Mouse (Mus musculus) lung, embryonic 16.5 days (tissue): ENCODE measurements around the gene Pdia5. TPM values are rescaled to one million over a fixed set of nuclear protein-coding genes. Genes with fewer than 3 reads are reported as not detected.

Experiments
- ATAC-seq: fragments of 200-750 bp; cut with Nextera tagmentation; 2 replicates; pipeline ENCODE4 v1.8.0; 2017; ENCODE audit warnings: low read depth, mild to moderate bottlenecking, moderate library complexity
- H3K27ac ChIP-seq: fragments of 300-500 bp; sonication (generic); 2 replicates; pipeline ENCODE4 v1.5.1; 2014; ENCODE audit warnings: mild to moderate bottlenecking, control low read depth, low read length
- H3K27me3 ChIP-seq: fragments of 300-500 bp; sonication (generic); 2 replicates; pipeline ENCODE4 v1.6.1; 2014; ENCODE audit warnings: low read depth, low read length, mixed read lengths; ENCODE audit not compliant: control insufficient read depth, insufficient read depth
- H3K36me3 ChIP-seq: fragments of 300-500 bp; sonication (generic); 2 replicates; pipeline ENCODE4 v1.6.1; 2014; ENCODE audit warnings: low read length; ENCODE audit not compliant: control insufficient read depth, insufficient read depth
- H3K4me1 ChIP-seq: fragments of 300-500 bp; sonication (generic); replicated peaks from 2 replicates; pipeline ENCODE4 v1.6.1; 2014; ENCODE audit warnings: low read length, mixed read lengths; ENCODE audit not compliant: control insufficient read depth, insufficient read depth
- H3K4me2 ChIP-seq: fragments of 300-500 bp; sonication (generic); 2 replicates; pipeline ENCODE4 v1.6.1; 2014; ENCODE audit warnings: low read depth, low read length, control low read depth
- H3K4me3 ChIP-seq: fragments of 300-500 bp; sonication (generic); 2 replicates; pipeline ENCODE4 v1.5.1; 2014; ENCODE audit warnings: mild to moderate bottlenecking, low read length, control low read depth
- H3K9ac ChIP-seq: fragments of 300-500 bp; sonication (generic); 2 replicates; pipeline ENCODE4 v1.6.1; 2014; ENCODE audit warnings: low read length, control low read depth
- H3K9me3 ChIP-seq: fragments of 300-500 bp; sonication (generic); 2 replicates; pipeline ENCODE4 v1.6.1; 2016; ENCODE audit warnings: low read length; ENCODE audit not compliant: control insufficient read depth
- WGBS: fragments of 180-500 bp; shearing (Covaris S2); extraction: QIAGEN DNeasy Blood & Tissue Kit; methylation state at CpG from one replicate; pipeline ENCODE4 v1.1.7; 2014; 5-methylcytosine and 5-hydroxymethylcytosine counted together
- polyA plus RNA-seq: library from polyadenylated mRNA; unstranded; fragments of >200 nt; fragmentation: Nextera tagmentation; extraction: Ambion mirVana; gene quantifications from 2 replicates; pipeline ENCODE4 v1.2.1, GENCODE M21; 2015

Pdia5 gene
- polyA plus RNA-seq, 1 experiment from 2014 or later = 40.3 TPM

GRCm38 (mm10) chr16:35509331-35510070, 18.8 kb upstream of the Pdia5 start:
- Histone ChIP-seq H3K4me2 (no peak overlapping the region), H3K9ac (no peak overlapping the region), H3K4me1 (no peaks in the 10 kb centered on the region), H3K27ac (no peak overlapping the region), H3K36me3 (no peaks in the 10 kb centered on the region), H3K9me3 (no peaks in the 10 kb centered on the region), H3K4me3 (no peak overlapping the region), H3K27me3 (no peaks in the 10 kb centered on the region)
- no peak for ATAC-seq
- WGBS = 51% methylated on average over 11 of the region's 11 CpGs

GRCm38 (mm10) chr16:35508581-35508980, 17.9 kb upstream of the Pdia5 start:
- no peaks in the 10 kb centered on the region for H3K4me1 ChIP-seq
- no peak overlapping the region for H3K9ac ChIP-seq
- H3K27me3 ChIP-seq = no peaks in the 10 kb centered on the region
- no peak for ATAC-seq
- no peak overlapping the region for H3K4me2 ChIP-seq
- no peak overlapping the region for H3K4me3 ChIP-seq
- H3K9me3 ChIP-seq = no peaks in the 10 kb centered on the region
- H3K27ac ChIP-seq = no peak overlapping the region
- no peaks in the 10 kb centered on the region for H3K36me3 ChIP-seq
- 68% methylated on average over 6 of the region's 6 CpGs for WGBS

GRCm38 (mm10) chr16:35505786-35506185, 15.1 kb upstream of the Pdia5 start:
- Histone ChIP-seq H3K9ac (no peak overlapping the region), H3K27ac (no peak overlapping the region), H3K4me1 (no peaks in the 10 kb centered on the region), H3K36me3 (no peaks in the 10 kb centered on the region), H3K4me2 (no peak overlapping the region), H3K27me3 (no peaks in the 10 kb centered on the region), H3K9me3 (no peaks in the 10 kb centered on the region), H3K4me3 (no peak overlapping the region)
- no peak for ATAC-seq
- 70% methylated on average over 4 of the region's 4 CpGs for WGBS

- 82% methylated on average over 8 of the region's 8 CpGs for WGBS
- H3K9me3 ChIP-seq = peaks cover 4% of the 10 kb centered on the region; the same call in 1 of the 2 replicates
- no peak overlapping the region for H3K9ac ChIP-seq
- no peak overlapping the region for H3K4me2 ChIP-seq
- no peak overlapping the region for H3K4me3 ChIP-seq
- no peaks in the 10 kb centered on the region for H3K4me1 ChIP-seq
- H3K27ac ChIP-seq = no peak overlapping the region
- H3K27me3 ChIP-seq = no peaks in the 10 kb centered on the region
- H3K36me3 ChIP-seq = no peaks in the 10 kb centered on the region; the same call in 1 of the 2 replicates
- ATAC-seq = no peak
These were observed 13.6 kb upstream of the Pdia5 start for GRCm38 (mm10) chr16:35504266-35504665.

- 72% methylated on average over 11 of the region's 11 CpGs for WGBS
- Histone ChIP-seq H3K9me3 (peaks cover 4% of the 10 kb centered on the region; the same call in 1 of the 2 replicates), H3K4me2 (no peak overlapping the region), H3K9ac (no peak overlapping the region), H3K27me3 (no peaks in the 10 kb centered on the region), H3K27ac (no peak overlapping the region), H3K4me1 (no peaks in the 10 kb centered on the region), H3K36me3 (no peaks in the 10 kb centered on the region; the same call in 1 of the 2 replicates), H3K4me3 (no peak overlapping the region)
- no peak for ATAC-seq
These were observed 11.8 kb upstream of the Pdia5 start for GRCm38 (mm10) chr16:35502456-35502855.

GRCm38 (mm10) chr16:35501106-35501760, 10.6 kb upstream of the Pdia5 start:
- no peak for ATAC-seq
- Histone ChIP-seq H3K36me3 (no peaks in the 10 kb centered on the region; the same call in 1 of the 2 replicates), H3K4me2 (no peak overlapping the region), H3K27ac (no peak overlapping the region), H3K4me1 (no peaks in the 10 kb centered on the region), H3K4me3 (no peak overlapping the region), H3K27me3 (no peaks in the 10 kb centered on the region), H3K9me3 (peaks cover 4% of the 10 kb centered on the region; the same call in 1 of the 2 replicates), H3K9ac (no peak overlapping the region)
- WGBS = 54% methylated on average over 4 of the region's 4 CpGs

GRCm38 (mm10) chr16:35500342-35500741, 9.7 kb upstream of the Pdia5 start:
- 91% methylated on average over 3 of the region's 3 CpGs for WGBS
- no peak for ATAC-seq

GRCm38 (mm10) chr16:35489793-35490192, 880 bp downstream of the Pdia5 start:
- Histone ChIP-seq H3K36me3 (no peaks in the 10 kb centered on the region), H3K9ac (peak overlapping the region; percentile 73), H3K27me3 (no peaks in the 10 kb centered on the region), H3K27ac (no peak overlapping the region), H3K4me3 (peak overlapping the region; percentile 77), H3K4me2 (peak overlapping the region; percentile 98), H3K4me1 (peaks cover 20% of the 10 kb centered on the region), H3K9me3 (no peaks in the 10 kb centered on the region)
- 5% methylated on average over 10 of the region's 10 CpGs for WGBS
- peak; percentile 7; the same call in 1 of the 2 replicates for ATAC-seq

More at GRCm38 (mm10) chr16:35500342-35500741, 9.7 kb upstream of the Pdia5 start:
- Histone ChIP-seq H3K4me2 (no peak overlapping the region), H3K27me3 (no peaks in the 10 kb centered on the region), H3K9ac (no peak overlapping the region), H3K27ac (no peak overlapping the region), H3K36me3 (no peaks in the 10 kb centered on the region; the same call in 1 of the 2 replicates), H3K4me3 (no peak overlapping the region), H3K4me1 (no peaks in the 10 kb centered on the region), H3K9me3 (peaks cover 4% of the 10 kb centered on the region; the same call in 1 of the 2 replicates)

GRCm38 (mm10) chr16:35489066-35489718, 1.5 kb downstream of the Pdia5 start:
- H3K4me3 ChIP-seq = peak overlapping the region; percentile 77
- whole genome bisulfite sequencing = 34% methylated on average over 10 of the region's 10 CpGs
- peaks cover 20% of the 10 kb centered on the region for H3K4me1 ChIP-seq
- H3K27me3 ChIP-seq = no peaks in the 10 kb centered on the region
- no peaks in the 10 kb centered on the region for H3K36me3 ChIP-seq
- no peaks in the 10 kb centered on the region for H3K9me3 ChIP-seq
- H3K27ac ChIP-seq = no peak overlapping the region
- ATAC-seq = no peak
- H3K9ac ChIP-seq = no peak overlapping the region
- peak overlapping the region; percentile 98 for H3K4me2 ChIP-seq
